Mouse (Mus musculus): Measurements from ENCODE around the gene Zfp467.

Zfp467 gene

DNA sequence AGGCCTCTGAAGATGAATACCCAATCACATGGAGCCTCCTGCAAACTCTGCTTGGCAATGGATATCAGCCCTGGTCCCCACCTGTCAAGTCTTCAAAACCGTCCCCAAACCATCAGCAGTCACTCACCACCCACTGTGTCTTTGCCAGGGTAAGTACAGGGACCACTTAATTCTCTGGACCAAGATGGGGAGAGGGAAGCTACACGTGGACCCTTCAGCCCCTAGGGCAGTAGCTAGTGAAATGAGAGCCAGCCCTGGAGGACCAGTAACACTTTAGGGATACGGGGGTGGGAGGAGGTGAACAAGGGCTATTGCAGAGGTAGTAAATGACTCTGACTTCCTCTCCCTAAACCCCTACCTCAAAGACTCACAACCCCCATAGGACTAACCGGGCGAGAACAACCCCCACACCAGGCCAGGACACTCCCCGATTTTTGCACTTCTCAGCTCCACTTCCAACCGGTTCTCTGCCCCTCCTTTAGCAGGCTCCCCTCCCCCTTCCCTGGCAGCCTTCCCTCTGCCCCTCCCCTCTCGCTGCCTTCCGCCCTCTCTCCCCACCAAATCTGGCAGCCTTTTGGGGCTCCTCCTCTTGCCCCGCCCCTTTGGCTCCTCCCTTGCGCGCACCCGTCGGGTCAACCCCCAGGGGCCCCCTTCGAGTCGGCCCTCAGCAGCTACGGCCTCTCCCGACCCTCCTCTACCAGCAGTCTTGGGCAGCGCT is 1.9 kb downstream of the Zfp467 start:
- in situ Hi-C loops (cut with MboI; ENCODE audit: unreplicated experiment in 2 of 2), result no loop called here

DNA sequence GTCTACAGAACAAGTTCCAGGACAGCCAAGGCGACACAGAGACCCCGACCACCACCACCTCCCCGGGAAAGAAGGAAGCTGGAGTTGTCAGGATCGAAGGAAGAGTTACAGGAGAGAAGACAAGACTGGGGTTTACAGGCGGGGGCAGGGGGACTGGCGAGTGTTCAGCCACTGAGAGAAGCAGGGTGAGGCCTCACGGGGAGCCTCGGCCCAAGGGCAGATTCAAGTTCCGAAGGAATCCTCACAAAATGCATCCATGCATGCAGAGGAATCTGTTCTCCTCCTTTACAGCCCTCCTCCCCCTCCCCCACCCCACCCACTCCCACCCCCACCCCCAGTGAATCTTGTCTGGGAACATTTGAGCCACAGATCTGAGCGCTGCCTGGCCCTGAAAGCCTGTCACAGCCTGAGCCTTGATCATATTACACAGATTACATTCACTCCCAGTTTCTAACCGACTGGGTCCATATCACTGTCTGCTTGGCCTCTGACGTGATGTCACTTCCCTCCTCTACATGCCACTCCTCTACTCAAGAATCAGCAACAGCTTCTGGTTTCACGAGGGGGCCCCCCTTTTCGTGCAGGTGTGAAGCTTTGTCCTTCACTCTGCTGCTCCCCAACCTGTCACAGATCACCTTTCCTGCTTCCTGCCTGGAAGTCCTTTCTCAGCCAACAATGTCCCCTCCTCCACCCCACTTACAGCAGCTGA is 5.2 kb downstream of the Zfp467 start:
- in situ Hi-C loops (cut with MboI; ENCODE audit: unreplicated experiment in 2 of 2), result no loop called here

DNA sequence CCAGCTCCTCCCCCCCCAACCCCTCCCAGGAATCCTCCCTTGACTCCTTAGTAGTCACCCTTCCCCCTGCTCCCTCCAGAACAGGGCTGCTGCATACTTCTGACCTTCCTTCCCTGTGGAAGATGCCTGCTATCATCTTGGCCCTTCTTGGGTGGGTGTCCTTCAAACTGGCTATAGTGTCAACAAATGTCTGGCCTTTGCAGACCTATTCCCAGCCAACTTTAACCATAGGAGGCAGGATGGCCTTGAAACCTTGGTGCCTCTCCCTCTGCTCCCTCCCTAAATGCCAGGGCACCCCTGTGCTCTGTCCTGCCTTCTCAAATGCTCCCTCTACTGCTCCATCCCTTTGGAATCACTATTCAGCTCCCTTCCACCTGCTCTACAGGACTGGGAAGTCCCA is 6.0 kb downstream of the Zfp467 start:
- in situ Hi-C loops (cut with MboI; ENCODE audit: unreplicated experiment in 2 of 2), result no loop called here

DNA sequence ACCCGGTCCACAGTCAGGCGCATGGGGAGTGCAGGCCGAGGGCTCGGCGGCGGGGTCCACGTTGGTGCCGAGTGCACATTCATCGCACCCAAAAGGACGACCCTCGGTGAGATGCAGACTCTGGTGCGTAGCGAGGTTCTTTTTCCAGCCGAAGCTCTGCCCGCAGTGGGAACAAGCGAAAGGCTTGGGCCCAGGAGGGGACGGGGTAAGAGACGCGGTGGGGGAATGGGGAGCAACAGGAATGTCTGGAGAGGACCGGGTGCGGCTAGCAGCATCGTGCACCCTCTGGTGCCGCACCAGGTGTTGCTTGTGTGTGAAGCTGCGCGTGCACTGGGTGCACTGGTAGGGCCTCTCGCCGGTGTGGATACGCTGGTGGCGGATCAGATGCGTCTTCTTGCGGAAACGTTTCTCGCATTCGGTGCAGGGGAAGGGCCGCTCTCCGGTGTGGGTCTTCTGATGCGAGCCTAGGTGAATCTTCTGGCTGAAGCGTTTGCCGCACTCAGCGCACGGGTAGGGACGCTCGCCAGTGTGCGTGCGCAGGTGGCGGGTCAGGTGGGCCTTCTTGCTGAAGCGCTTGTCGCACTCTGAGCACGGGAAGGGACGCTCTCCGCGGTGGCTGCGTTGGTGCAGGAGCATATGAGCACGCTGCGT is 7.0 kb downstream of the Zfp467 start:
- in situ Hi-C loops (cut with MboI; ENCODE audit: unreplicated experiment in 2 of 2), result no loop called here

DNA sequence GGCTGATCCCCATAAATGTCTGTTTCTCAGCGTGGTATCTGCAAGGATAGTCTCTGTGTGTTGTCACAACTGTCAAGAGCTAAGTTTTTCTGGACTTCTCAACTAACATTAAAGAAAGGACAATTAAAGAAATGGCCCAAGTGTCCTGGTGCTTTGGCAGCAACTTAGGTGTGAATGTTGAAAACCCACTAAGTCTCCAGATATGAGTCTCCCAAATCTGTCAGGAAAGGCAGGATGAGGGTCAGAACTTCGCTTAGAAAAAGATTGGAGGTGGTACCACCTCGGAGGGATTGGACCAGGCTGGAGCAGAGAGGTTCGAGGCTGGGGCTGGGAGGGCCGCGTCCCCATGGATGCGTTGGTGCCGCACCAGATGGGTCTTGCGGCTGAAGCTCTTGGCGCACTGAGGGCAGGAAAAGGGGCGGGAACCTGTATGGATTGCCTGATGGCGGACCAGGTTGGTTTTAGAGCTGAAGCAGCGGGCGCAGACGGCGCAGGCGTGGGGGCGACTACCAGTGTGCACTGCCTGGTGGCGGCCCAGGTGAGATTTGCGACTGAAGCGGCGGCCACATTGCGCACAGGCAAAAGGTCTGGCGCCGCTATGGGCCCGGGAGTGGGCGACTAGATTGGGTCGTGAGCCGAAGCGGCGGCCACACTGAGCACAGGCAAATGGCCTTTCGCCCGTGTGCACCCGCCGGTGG is 7.8 kb downstream of the Zfp467 start:
- in situ Hi-C loops (cut with MboI; ENCODE audit: unreplicated experiment in 2 of 2), result no loop called here

DNA sequence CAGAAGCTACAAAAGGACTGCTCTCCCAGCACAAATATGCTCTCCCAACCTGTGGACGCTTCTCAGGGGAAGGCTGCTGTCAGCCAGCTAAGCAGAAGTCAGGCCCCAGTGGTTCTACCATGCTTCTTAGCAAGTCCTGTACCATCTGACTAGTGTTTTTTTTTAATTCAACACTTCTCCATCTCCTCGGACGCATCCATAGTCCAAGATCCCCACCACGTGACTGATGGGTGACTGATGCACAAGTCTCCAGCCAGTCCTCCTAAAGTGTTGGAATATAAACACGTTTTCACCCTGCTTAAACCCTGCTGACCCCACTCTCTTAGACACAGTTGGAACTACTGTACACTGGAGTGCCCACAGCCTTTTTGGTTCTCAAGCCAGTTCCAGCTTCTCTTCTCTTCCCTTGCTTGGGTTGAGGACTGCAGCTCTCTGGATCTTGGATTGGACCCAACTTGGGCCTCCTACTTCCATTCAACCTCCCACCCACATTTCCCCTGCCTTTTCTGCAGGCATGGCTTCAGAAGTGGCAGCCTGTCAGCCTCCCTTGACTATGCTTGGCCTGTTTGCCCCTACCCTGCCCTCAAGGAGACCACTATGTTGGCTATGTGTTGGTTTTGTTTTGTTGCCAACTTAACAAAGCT is 9.8 kb downstream of the Zfp467 start:
- in situ Hi-C loops (cut with MboI; ENCODE audit: unreplicated experiment in 2 of 2), result no loop called here

DNA sequence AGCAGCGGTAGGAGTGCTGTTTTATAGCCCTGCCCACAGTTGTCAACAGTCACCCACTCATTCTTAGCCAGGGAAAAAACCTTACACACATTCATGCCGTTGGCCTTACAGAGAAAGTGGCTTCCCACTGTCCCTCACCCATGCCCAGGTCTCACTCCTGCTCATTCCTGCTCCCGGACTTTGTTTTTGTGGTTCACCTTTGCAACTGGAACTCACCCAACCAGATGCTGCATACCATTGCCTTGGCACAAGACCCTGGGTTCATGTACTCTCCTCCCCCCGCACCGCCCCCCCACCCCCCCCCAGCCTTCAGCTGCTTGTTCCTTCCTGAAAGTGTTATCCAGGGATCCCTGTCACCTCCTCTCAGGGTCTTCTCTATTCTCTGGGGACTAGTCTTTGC is 10.5 kb downstream of the Zfp467 start:
- in situ Hi-C loops (cut with MboI; ENCODE audit: unreplicated experiment in 2 of 2), result no loop called here

DNA sequence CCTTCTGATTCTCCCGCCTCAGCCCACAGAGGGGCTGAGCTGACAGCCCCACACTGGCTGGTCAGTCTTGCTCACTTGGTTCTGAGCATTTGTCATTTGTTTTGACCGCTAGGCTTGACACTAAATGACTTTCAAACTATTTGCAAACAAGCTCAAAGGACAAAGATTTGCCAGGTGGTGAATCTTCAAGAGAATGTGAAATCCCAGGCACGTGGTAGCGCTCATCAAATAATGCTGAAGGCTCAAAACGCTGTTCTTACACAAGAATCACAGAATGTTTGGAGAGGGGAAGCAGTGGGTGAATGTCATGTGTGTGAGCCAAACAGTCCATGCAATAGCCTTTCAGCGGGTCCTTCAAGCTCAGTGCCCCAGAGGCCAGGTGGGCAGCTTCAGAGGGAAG is 11.0 kb downstream of the Zfp467 start:
- in situ Hi-C loops (cut with MboI; ENCODE audit: unreplicated experiment in 2 of 2), result no loop called here

DNA sequence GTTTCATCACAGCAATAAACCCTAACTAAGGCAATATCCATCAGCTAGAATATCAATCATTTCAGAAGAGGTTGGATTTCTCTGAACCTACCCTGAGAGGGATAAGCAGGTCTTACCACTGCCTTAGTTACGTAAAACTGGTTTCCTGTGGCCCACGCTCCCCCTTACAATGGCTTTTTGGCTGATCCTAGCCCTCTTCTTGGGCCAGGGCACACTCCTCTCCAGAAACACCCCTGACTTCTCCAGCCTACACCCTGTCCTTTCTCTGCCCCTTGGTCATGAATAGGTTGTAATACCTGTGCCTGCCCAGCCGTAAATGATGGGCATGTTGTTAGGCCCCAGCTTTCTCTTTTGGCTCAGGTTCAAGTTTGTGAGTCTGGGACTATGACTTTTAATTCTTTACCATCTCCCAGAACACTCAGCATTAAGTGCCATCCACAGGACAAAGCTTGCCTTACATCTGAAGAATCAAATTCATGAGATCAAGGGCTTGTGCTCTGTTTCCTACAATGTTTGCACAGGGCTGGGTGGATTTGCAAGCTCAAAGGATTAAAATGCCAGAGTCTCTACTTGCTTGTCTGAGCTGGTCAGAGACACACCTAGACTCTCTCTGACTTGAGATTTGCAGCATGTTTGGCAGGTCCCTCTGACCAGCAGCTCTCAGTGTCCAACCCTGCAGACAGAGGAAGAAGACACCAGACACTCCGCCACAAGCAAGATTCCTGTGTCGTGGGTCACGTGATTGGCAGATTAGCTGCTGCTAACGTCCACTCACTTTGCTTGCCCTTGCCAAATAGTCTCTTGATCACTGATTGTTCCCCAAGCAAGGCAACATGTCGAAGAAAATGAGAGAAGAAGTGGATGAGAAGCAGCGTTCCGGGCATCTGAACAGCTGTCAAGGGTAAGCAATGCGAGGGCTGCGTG is 12.5 kb downstream of the Zfp467 start:
- in situ Hi-C loops (cut with MboI; ENCODE audit: unreplicated experiment in 2 of 2), result no loop called here

DNA sequence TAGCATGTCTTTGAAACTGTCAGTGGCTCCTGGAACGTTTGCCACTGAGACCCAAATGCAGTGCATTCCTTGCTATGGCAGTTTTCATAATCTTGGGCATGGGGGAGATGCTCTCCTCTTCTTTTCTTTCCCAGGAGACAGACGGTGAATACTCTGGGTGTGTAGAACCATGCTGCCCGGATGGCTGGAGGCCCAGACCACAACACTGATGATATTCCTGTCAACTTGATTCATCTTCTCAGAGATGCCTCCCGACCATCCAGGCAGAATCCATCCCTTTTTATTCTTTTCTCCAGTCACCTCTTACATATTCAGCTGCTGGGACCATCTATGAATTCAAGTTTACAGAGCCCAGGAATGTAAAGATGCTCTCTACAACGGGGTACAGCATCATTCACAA is 14.9 kb downstream of the Zfp467 start:
- in situ Hi-C loops (cut with MboI; ENCODE audit: unreplicated experiment in 2 of 2), result no loop called here

DNA sequence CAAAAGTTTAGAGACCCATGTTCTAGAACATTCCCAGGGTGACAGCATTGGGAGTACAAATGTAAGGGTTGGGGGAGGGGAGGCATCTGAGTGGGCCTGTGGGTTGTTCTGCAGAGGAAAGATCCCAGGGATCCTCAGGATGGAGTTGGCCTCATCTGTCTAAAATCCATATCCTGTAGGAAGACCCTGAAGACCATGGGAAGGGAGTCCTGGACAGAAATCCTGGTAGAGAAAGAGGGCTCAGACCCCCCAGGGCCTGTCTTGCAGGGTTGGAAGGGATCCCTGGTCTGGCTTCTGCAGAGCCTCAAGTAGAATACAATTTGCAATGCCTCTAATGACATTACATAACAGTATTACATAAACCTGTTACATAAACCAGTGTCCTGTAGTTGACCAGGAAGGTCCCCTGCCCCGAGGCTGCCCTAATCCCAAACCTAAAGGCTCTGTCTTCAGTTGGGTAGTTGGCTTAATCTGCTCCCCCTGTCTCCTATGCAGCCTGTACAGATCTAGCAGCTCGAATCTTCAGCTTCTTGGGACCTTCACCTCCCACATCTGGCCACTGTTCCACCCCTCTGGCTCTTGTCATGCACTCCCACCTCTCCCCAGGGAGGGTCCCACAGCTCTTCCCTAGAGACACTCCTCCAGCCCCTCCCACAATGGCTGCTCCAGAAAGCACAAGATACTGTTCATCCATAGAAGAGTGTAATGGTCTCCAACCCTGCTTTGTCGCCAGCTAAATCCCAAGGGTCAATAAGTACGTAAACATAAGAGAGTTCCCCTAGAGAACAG is 16.7 kb downstream of the Zfp467 start:
- in situ Hi-C loops (cut with MboI; ENCODE audit: unreplicated experiment in 2 of 2), result no loop called here

DNA sequence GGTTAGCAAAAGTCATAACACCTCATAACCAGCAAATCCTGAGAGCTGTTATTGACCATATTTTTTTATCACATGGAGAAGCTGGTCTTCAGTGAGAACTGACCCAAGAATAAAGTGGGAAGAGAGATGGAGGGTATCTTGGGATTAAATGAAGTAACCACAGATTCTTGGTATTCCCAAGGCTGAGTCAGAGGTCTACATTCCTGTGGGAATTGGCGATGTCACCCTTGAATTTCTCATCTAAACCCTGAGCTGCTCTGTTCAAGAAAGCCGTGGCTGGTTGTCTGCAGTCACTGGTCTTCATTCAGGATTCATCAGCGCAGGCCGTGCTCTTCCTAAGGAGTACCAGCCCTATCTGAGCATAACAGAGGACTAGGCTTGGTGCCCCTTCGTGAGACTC is 18.7 kb downstream of the Zfp467 start:
- in situ Hi-C loops (cut with MboI; ENCODE audit: unreplicated experiment in 2 of 2), result no loop called here

DNA sequence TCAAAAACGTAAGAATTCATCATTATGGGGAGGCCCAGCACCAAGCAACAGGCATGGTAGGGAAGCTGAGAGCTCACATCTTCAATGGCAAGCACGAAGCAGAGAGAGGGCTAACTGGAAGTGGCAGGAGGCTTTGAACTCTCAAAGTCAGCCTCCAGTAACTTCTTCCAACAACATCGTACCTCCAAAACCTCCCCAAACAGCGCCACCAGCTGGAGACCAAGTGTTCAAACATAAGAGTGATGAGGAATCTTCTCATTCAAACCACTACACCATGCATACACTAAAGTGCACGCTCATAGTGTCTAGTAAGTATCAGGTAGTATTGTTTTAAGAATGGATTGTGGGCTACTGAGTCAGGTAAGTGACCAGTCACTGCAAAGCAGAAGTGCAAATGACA is 21.6 kb downstream of the Zfp467 start:
- in situ Hi-C loops (cut with MboI; ENCODE audit: unreplicated experiment in 2 of 2), result no loop called here

DNA sequence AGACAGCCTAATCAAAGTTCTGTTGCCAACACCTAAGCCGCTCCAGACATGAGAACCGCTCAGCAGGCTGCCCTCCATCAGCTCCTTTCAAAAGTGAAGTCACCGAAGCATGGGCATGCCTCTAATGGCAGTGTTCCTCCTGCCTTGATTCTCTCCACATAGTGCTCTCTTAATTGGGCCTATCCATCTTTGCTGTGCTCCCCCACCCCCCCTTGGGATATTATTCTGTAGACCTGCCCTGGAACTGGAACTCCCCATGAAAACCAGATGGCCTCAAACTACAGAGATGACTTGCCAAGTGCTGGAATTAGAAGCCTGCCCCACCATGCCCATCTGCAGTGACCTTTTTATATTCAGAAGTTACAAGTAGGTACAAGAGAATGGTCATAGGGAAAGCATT is 22.3 kb downstream of the Zfp467 start:
- in situ Hi-C loops (cut with MboI; ENCODE audit: unreplicated experiment in 2 of 2), result no loop called here

DNA sequence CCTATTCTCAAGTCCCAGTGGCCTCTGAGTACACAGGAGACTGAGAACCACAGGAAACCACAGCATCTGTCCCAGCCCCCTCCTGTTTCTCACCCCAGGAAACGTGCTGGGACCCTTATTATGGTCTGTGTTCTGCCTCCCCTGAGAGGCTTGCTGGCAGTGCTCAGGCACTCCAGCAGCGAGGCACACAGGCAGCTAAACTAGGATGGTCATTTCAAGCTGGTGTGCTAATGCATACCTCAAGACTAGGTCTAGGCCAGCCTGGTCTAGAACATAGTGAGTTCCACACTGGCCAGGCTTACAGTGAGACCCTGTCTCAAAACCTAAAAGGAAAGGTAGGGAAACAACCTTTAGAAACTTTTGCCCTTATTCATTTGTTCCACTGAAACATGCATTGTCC is 25.0 kb downstream of the Zfp467 start:
- in situ Hi-C loops (cut with MboI; ENCODE audit: unreplicated experiment in 2 of 2), result no loop called here

DNA sequence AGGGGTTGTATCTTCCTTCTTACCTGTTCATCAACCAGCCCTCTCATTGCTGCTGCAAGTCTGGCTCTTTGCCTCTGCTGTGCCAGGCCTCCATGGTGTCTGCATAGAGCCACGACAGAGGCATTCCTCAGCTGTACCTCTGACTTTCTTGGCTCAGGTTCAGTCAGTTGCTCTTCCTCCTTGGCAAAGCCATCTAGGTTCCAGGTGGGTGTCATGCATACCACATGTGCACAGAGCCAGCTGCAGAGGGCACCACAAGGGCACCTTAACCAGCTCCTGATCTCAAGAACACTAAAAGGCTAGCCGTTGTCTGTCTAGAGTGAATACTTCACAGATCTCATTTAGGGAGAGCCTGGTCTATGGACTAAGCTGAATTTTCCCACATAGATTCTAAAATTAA is 29.1 kb downstream of the Zfp467 start:
- in situ Hi-C loops (cut with MboI; ENCODE audit: unreplicated experiment in 2 of 2), result no loop called here

DNA sequence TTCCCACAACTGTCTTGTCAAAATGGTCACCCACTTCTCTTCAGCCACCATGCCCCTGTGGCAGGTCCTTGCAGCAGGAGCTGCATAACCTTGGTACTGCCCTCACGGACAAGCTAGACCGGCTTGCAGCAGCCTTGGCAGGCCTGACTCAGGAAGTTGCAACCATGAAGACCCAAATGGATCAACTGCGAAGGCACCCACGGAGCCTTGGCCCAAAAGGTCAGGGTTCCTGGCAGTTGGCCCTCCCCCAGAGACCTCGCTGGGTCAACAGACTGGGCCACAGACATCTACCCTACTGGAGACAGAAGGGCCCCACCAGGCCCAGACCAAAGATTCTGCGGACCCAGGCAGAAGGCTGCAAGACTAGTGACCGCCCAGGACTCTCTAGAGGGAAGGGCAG is 30.0 kb downstream of the Zfp467 start:
- in situ Hi-C loops (cut with MboI; ENCODE audit: unreplicated experiment in 2 of 2), result no loop called here

DNA sequence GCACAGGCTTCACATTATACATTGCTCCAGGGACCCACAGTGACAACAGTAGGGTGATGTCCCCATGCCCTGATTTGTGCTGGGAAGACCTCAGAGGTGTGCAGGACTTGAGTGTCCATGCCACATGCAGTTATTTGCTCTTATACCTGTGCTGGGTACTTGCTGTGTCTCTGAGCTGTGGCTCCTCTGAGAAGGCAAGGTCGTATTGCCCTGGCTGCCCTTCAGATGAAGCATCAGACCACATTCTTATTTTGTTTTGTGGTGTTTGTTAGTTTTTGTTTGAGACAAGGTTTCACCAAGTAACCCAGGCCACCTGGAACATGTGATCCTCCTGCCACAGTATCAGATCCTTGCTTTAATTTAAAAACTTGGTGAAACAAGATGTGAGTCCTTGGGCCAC is 30.7 kb downstream of the Zfp467 start:
- in situ Hi-C loops (cut with MboI; ENCODE audit: unreplicated experiment in 2 of 2), result no loop called here

DNA sequence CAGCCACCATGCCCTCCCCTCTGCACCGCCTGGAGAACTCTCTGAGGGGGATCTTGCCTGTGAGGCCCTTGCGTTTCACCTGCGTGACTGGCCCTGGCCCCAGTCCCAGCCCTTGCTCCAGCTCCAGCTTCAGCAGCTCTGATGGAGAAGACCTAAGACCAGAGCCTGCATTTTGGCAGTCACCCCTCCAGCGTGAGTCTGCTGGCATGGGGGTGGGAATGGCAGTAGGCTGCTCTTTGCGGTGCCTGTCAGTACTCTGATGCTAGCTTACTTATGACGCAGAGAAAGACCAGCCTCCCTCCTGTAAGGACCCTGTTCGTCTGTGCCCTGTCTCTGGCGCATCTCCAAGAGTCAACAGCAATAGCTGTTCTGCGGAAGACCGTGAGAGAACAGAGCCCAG is 32.5 kb downstream of the Zfp467 start:
- in situ Hi-C loops (cut with MboI; ENCODE audit: unreplicated experiment in 2 of 2), result no loop called here

All from v-Abl transformed pro-B cells (cell line).